Mouse (Mus musculus): ENCODE measurements around the gene Nup43. TPM values are rescaled to one million over a fixed set of nuclear protein-coding genes. Genes with fewer than 3 reads are reported as not detected.
A peak's percentile ranks its signal among the peaks of the same experiment; 100 is the strongest.

The Nup43 gene
- polyA plus RNA-seq, 1 experiment: 0.50 TPM

- H3K36me3 ChIP-seq (replicated peaks; ENCODE audit: low read length): peaks cover 82% of the 10 kb centered on the region
- TF ChIP-seq FLI1 (IDR thresholded peaks at IDR 0.05; ENCODE audit: low read length): no peak
- TF ChIP-seq GATA1 (IDR thresholded peaks at IDR 0.05; ENCODE audit: borderline replicate concordance, low read length): no peak
- H3K9me3 ChIP-seq: no peaks in the 10 kb centered on the region
- peaks cover 36% of the 10 kb centered on the region for H3K4me1 ChIP-seq
- no peaks in the 10 kb centered on the region for H3K27me3 ChIP-seq (replicated peaks)
- no peak overlapping the region for H3K4me3 ChIP-seq (replicated peaks)
Measured at GRCm38 (mm10) chr10:7645911-7646310, 21.4 kb upstream of the Nup43 start.

- TF ChIP-seq FLI1 (IDR thresholded peaks at IDR 0.05; ENCODE audit: low read length): no peak
- no peak for TF ChIP-seq GATA1 (IDR thresholded peaks at IDR 0.05; ENCODE audit: borderline replicate concordance, low read length)
- peaks cover 39% of the 10 kb centered on the region for H3K4me1 ChIP-seq
- H3K4me3 ChIP-seq (replicated peaks): no peak overlapping the region
- H3K27me3 ChIP-seq (replicated peaks): no peaks in the 10 kb centered on the region
- H3K9me3 ChIP-seq: no peaks in the 10 kb centered on the region
- peaks cover 76% of the 10 kb centered on the region for H3K36me3 ChIP-seq (replicated peaks; ENCODE audit: low read length)
Measured at GRCm38 (mm10) chr10:7649059-7649458, 18.2 kb upstream of the Nup43 start.

GRCm38 (mm10) chr10:7651057-7651456 is 16.2 kb upstream of the Nup43 start:
- TF ChIP-seq FLI1 (IDR thresholded peaks at IDR 0.05; ENCODE audit: low read length): no peak
- no peak for TF ChIP-seq GATA1 (IDR thresholded peaks at IDR 0.05; ENCODE audit: borderline replicate concordance, low read length)
- Histone ChIP-seq H3K27me3 (replicated peaks) (no peaks in the 10 kb centered on the region), H3K4me1 (peaks cover 55% of the 10 kb centered on the region), H3K4me3 (replicated peaks) (no peak overlapping the region), H3K36me3 (replicated peaks; ENCODE audit: low read length) (peaks cover 78% of the 10 kb centered on the region), H3K9me3 (no peaks in the 10 kb centered on the region)

GRCm38 (mm10) chr10:7662471-7663141 is 4.7 kb upstream of the Nup43 start:
- H3K36me3 ChIP-seq (replicated peaks; ENCODE audit: low read length): peaks cover 16% of the 10 kb centered on the region
- H3K4me3 ChIP-seq (replicated peaks): peak overlapping the region; percentile 100
- no peaks in the 10 kb centered on the region for H3K27me3 ChIP-seq (replicated peaks)
- H3K9me3 ChIP-seq: no peaks in the 10 kb centered on the region
- H3K4me1 ChIP-seq: peaks cover 42% of the 10 kb centered on the region
- TF ChIP-seq FLI1 (IDR thresholded peaks at IDR 0.05; ENCODE audit: low read length) (no peak), GATA1 (IDR thresholded peaks at IDR 0.05; ENCODE audit: borderline replicate concordance, low read length) (no peak; the same call in 2 of the 3 replicates)

- Histone ChIP-seq H3K27me3 (replicated peaks) (no peaks in the 10 kb centered on the region), H3K4me3 (replicated peaks) (peak overlapping the region; percentile 100), H3K4me1 (peaks cover 45% of the 10 kb centered on the region)
Measured at GRCm38 (mm10) chr10:7663159-7664026, 3.9 kb upstream of the Nup43 start.

GRCm38 (mm10) chr10:7664027-7664526 is 3.2 kb upstream of the Nup43 start:
- TF ChIP-seq FLI1 (IDR thresholded peaks at IDR 0.05; ENCODE audit: low read length) (no peak), GATA1 (IDR thresholded peaks at IDR 0.05; ENCODE audit: borderline replicate concordance, low read length) (no peak)
- H3K4me1 ChIP-seq: peaks cover 41% of the 10 kb centered on the region
- peaks cover 8% of the 10 kb centered on the region for H3K36me3 ChIP-seq (replicated peaks; ENCODE audit: low read length)
- no peaks in the 10 kb centered on the region for H3K9me3 ChIP-seq
- H3K27me3 ChIP-seq (replicated peaks): no peaks in the 10 kb centered on the region
- H3K4me3 ChIP-seq (replicated peaks): peak overlapping the region; percentile 100

More at GRCm38 (mm10) chr10:7663159-7664026, 3.9 kb upstream of the Nup43 start:
- TF ChIP-seq GATA1 (IDR thresholded peaks at IDR 0.05; ENCODE audit: borderline replicate concordance, low read length): no peak
- TF ChIP-seq FLI1 (IDR thresholded peaks at IDR 0.05; ENCODE audit: low read length): no peak
- H3K36me3 ChIP-seq (replicated peaks; ENCODE audit: low read length): peaks cover 12% of the 10 kb centered on the region
- no peaks in the 10 kb centered on the region for H3K9me3 ChIP-seq

- no peaks in the 10 kb centered on the region for H3K9me3 ChIP-seq
- no peak for TF ChIP-seq GATA1 (IDR thresholded peaks at IDR 0.05; ENCODE audit: borderline replicate concordance, low read length)
- no peak for TF ChIP-seq FLI1 (IDR thresholded peaks at IDR 0.05; ENCODE audit: low read length)
- H3K4me3 ChIP-seq (replicated peaks): peak overlapping the region; percentile 14
- H3K4me1 ChIP-seq: peaks cover 34% of the 10 kb centered on the region
- peaks cover 6% of the 10 kb centered on the region for H3K36me3 ChIP-seq (replicated peaks; ENCODE audit: low read length)
- H3K27me3 ChIP-seq (replicated peaks): no peaks in the 10 kb centered on the region
Measured at GRCm38 (mm10) chr10:7664889-7665288, 2.4 kb upstream of the Nup43 start.

- H3K4me1 ChIP-seq: peaks cover 9% of the 10 kb centered on the region; the same call in 1 of the 2 replicates
- TF ChIP-seq FLI1 (IDR thresholded peaks at IDR 0.05; ENCODE audit: low read length) (no peak), GATA1 (IDR thresholded peaks at IDR 0.05; ENCODE audit: borderline replicate concordance, low read length) (no peak)
- peaks cover 65% of the 10 kb centered on the region for H3K36me3 ChIP-seq (replicated peaks; ENCODE audit: low read length)
- no peaks in the 10 kb centered on the region for H3K27me3 ChIP-seq (replicated peaks)
- no peak overlapping the region for H3K4me3 ChIP-seq (replicated peaks)
- no peaks in the 10 kb centered on the region for H3K9me3 ChIP-seq
Measured at GRCm38 (mm10) chr10:7673673-7674072, 6.4 kb downstream of the Nup43 start.

GRCm38 (mm10) chr10:7680731-7681301 is 13.5 kb downstream of the Nup43 start, which contains the start of the genes Pcmt1 and Lats1:
Pcmt1 (minus strand) TSS chr10:7681136.
Lats1 (plus strand) TSS chr10:7681214.
- H3K27me3 ChIP-seq (replicated peaks): no peaks in the 10 kb centered on the region
- no peaks in the 10 kb centered on the region for H3K9me3 ChIP-seq
- H3K36me3 ChIP-seq (replicated peaks; ENCODE audit: low read length): peaks cover 38% of the 10 kb centered on the region
- TF ChIP-seq FLI1 (IDR thresholded peaks at IDR 0.05; ENCODE audit: low read length): no peak
- H3K4me1 ChIP-seq: peaks cover 56% of the 10 kb centered on the region
- peak within 1 kb of the TSS; percentile 97 for H3K4me3 ChIP-seq (replicated peaks)
